Mouse (Mus musculus): ENCODE results near the gene Lyrm7. TPM values are rescaled to one million over a fixed set of nuclear protein-coding genes. Genes with fewer than 3 reads are reported as not detected.

Lyrm7 gene
- polyA plus RNA-seq, 1 experiment, result 0.15 TPM

- no peak for TF ChIP-seq POLR2A (IDR thresholded peaks at IDR 0.05; ENCODE audit: low read depth, low read length)
- no peak for TF ChIP-seq CTCF (IDR thresholded peaks at IDR 0.05; ENCODE audit: extremely low read depth, insufficient read length, insufficient replicate concordance, low read depth, low read length)
- Histone ChIP-seq H3K36me3 (ENCODE audit: control insufficient read depth, insufficient read depth, low read length) (no peaks in the 10 kb centered on the region), H3K4me1 (ENCODE audit: control insufficient read depth, insufficient read depth, insufficient read length, low read length) (peaks cover 42% of the 10 kb centered on the region), H3K27ac (ENCODE audit: insufficient read depth, low read depth, low read length) (0 out of 2 replicates have a peak overlapping the region, but pooled peaks have one; percentile 24), H3K4me3 (ENCODE audit: low read depth, low read length) (no peak overlapping the region), H3K27me3 (ENCODE audit: control insufficient read depth, insufficient read depth, low read length) (no peaks in the 10 kb centered on the region)
- WGBS, result 67% methylated on average over 4 of the region's 4 CpGs
Measured at GRCm38 (mm10) chr11:54805196-54805595, 55.5 kb downstream of the Lyrm7 start.

GRCm38 (mm10) chr11:54802621-54803020 lies 58.1 kb downstream of the Lyrm7 start:
- 18% methylated on average over 6 of the region's 6 CpGs for WGBS
- Histone ChIP-seq H3K4me3 (ENCODE audit: low read depth, low read length) (no peak overlapping the region), H3K27me3 (ENCODE audit: control insufficient read depth, insufficient read depth, low read length) (no peaks in the 10 kb centered on the region), H3K4me1 (ENCODE audit: control insufficient read depth, insufficient read depth, insufficient read length, low read length) (peaks cover 27% of the 10 kb centered on the region), H3K36me3 (ENCODE audit: control insufficient read depth, insufficient read depth, low read length) (no peaks in the 10 kb centered on the region), H3K27ac (ENCODE audit: insufficient read depth, low read depth, low read length) (peak overlapping the region; percentile 82)
- TF ChIP-seq CTCF (IDR thresholded peaks at IDR 0.05; ENCODE audit: extremely low read depth, insufficient read length, insufficient replicate concordance, low read depth, low read length), result no peak
- no peak for TF ChIP-seq POLR2A (IDR thresholded peaks at IDR 0.05; ENCODE audit: low read depth, low read length)

GRCm38 (mm10) chr11:54801791-54802558 lies 58.7 kb downstream of the Lyrm7 start:
- H3K36me3 ChIP-seq (ENCODE audit: control insufficient read depth, insufficient read depth, low read length), result no peaks in the 10 kb centered on the region
- H3K4me3 ChIP-seq (ENCODE audit: low read depth, low read length), result no peak overlapping the region
- peaks cover 21% of the 10 kb centered on the region for H3K4me1 ChIP-seq (ENCODE audit: control insufficient read depth, insufficient read depth, insufficient read length, low read length)
- peak overlapping the region; percentile 92 for H3K27ac ChIP-seq (ENCODE audit: insufficient read depth, low read depth, low read length)
- no peaks in the 10 kb centered on the region for H3K27me3 ChIP-seq (ENCODE audit: control insufficient read depth, insufficient read depth, low read length)
- no peak for TF ChIP-seq CTCF (IDR thresholded peaks at IDR 0.05; ENCODE audit: extremely low read depth, insufficient read length, insufficient replicate concordance, low read depth, low read length)
- TF ChIP-seq POLR2A (IDR thresholded peaks at IDR 0.05; ENCODE audit: low read depth, low read length), result 0 out of 2 replicates have a peak, but pooled peaks have one; percentile 24
- 18% methylated on average over 6 of the region's 6 CpGs for WGBS

- Histone ChIP-seq H3K4me3 (ENCODE audit: low read depth, low read length) (no peak overlapping the region), H3K27ac (ENCODE audit: insufficient read depth, low read depth, low read length) (no peak overlapping the region), H3K4me1 (ENCODE audit: control insufficient read depth, insufficient read depth, insufficient read length, low read length) (peaks cover 5% of the 10 kb centered on the region), H3K36me3 (ENCODE audit: control insufficient read depth, insufficient read depth, low read length) (no peaks in the 10 kb centered on the region), H3K27me3 (ENCODE audit: control insufficient read depth, insufficient read depth, low read length) (no peaks in the 10 kb centered on the region)
- TF ChIP-seq POLR2A (IDR thresholded peaks at IDR 0.05; ENCODE audit: low read depth, low read length), result no peak
- TF ChIP-seq CTCF (IDR thresholded peaks at IDR 0.05; ENCODE audit: extremely low read depth, insufficient read length, insufficient replicate concordance, low read depth, low read length), result no peak
- 83% methylated on average over 11 of the region's 11 CpGs for WGBS
Measured at GRCm38 (mm10) chr11:54796551-54796950, 64.2 kb downstream of the Lyrm7 start.

GRCm38 (mm10) chr11:54794678-54795077 lies 66.0 kb downstream of the Lyrm7 start:
- Histone ChIP-seq H3K4me1 (ENCODE audit: control insufficient read depth, insufficient read depth, insufficient read length, low read length) (peaks cover 4% of the 10 kb centered on the region), H3K27me3 (ENCODE audit: control insufficient read depth, insufficient read depth, low read length) (no peaks in the 10 kb centered on the region), H3K4me3 (ENCODE audit: low read depth, low read length) (no peak overlapping the region), H3K27ac (ENCODE audit: insufficient read depth, low read depth, low read length) (no peak overlapping the region), H3K36me3 (ENCODE audit: control insufficient read depth, insufficient read depth, low read length) (no peaks in the 10 kb centered on the region)
- no peak for TF ChIP-seq CTCF (IDR thresholded peaks at IDR 0.05; ENCODE audit: extremely low read depth, insufficient read length, insufficient replicate concordance, low read depth, low read length)
- TF ChIP-seq POLR2A (IDR thresholded peaks at IDR 0.05; ENCODE audit: low read depth, low read length), result no peak
- WGBS, result 93% methylated on average over 3 of the region's 3 CpGs

GRCm38 (mm10) chr11:54793173-54793572 lies 67.5 kb downstream of the Lyrm7 start:
- no peak overlapping the region for H3K27ac ChIP-seq (ENCODE audit: insufficient read depth, low read depth, low read length)

GRCm38 (mm10) chr11:54791458-54791857 lies 69.3 kb downstream of the Lyrm7 start:
- Histone ChIP-seq H3K4me1 (ENCODE audit: control insufficient read depth, insufficient read depth, insufficient read length, low read length) (peaks cover 8% of the 10 kb centered on the region), H3K4me3 (ENCODE audit: low read depth, low read length) (no peak overlapping the region), H3K27me3 (ENCODE audit: control insufficient read depth, insufficient read depth, low read length) (no peaks in the 10 kb centered on the region), H3K27ac (ENCODE audit: insufficient read depth, low read depth, low read length) (no peak overlapping the region), H3K36me3 (ENCODE audit: control insufficient read depth, insufficient read depth, low read length) (no peaks in the 10 kb centered on the region)
- WGBS, result 99% methylated on average over 4 of the region's 4 CpGs
- TF ChIP-seq CTCF (IDR thresholded peaks at IDR 0.05; ENCODE audit: extremely low read depth, insufficient read length, insufficient replicate concordance, low read depth, low read length) (no peak), POLR2A (IDR thresholded peaks at IDR 0.05; ENCODE audit: low read depth, low read length) (no peak)

More at GRCm38 (mm10) chr11:54793173-54793572, 67.5 kb downstream of the Lyrm7 start:
- no peaks in the 10 kb centered on the region for H3K36me3 ChIP-seq (ENCODE audit: control insufficient read depth, insufficient read depth, low read length)
- H3K27me3 ChIP-seq (ENCODE audit: control insufficient read depth, insufficient read depth, low read length), result no peaks in the 10 kb centered on the region
- WGBS, result 64% methylated on average over 1 of the region's 1 CpGs
- no peak overlapping the region for H3K4me3 ChIP-seq (ENCODE audit: low read depth, low read length)
- TF ChIP-seq CTCF (IDR thresholded peaks at IDR 0.05; ENCODE audit: extremely low read depth, insufficient read length, insufficient replicate concordance, low read depth, low read length), result no peak
- no peak for TF ChIP-seq POLR2A (IDR thresholded peaks at IDR 0.05; ENCODE audit: low read depth, low read length)
- H3K4me1 ChIP-seq (ENCODE audit: control insufficient read depth, insufficient read depth, insufficient read length, low read length), result peaks cover 7% of the 10 kb centered on the region
